Mouse (Mus musculus) forebrain, embryonic 16.5 days (tissue): ENCODE results near the gene Map3k20. TPM values are rescaled to one million over a fixed set of nuclear protein-coding genes. Genes with fewer than 3 reads are reported as not detected.

Experiments
- ATAC-seq: fragments of 200-750 bp; cut with Nextera tagmentation; 2 replicates; pipeline ENCODE4 v1.8.0; 2017; ENCODE audit warnings: mild to moderate bottlenecking, moderate library complexity
- H3K27ac ChIP-seq: fragments of 300-500 bp; sonication (generic); 2 replicates; pipeline ENCODE4 v1.5.1; 2014; ENCODE audit warnings: low read length, control low read depth
- H3K27me3 ChIP-seq: fragments of 300-500 bp; sonication (generic); replicated peaks from 2 replicates; pipeline ENCODE4 v1.6.1; 2014; ENCODE audit warnings: low read length; ENCODE audit not compliant: control insufficient read depth, insufficient read depth
- H3K36me3 ChIP-seq: fragments of 300-500 bp; sonication (generic); 2 replicates; pipeline ENCODE4 v1.6.1; 2014; ENCODE audit not compliant: control insufficient read depth, insufficient read depth
- H3K4me1 ChIP-seq: fragments of 300-500 bp; sonication (generic); replicated peaks from 2 replicates; pipeline ENCODE4 v1.6.1; 2014; ENCODE audit warnings: low read length; ENCODE audit not compliant: control insufficient read depth, insufficient read depth
- H3K4me2 ChIP-seq: fragments of 300-500 bp; sonication (generic); 2 replicates; pipeline ENCODE4 v1.6.1; 2014; ENCODE audit warnings: mild to moderate bottlenecking, low read length, control low read depth
- H3K4me3 ChIP-seq: fragments of 300-500 bp; sonication (generic); replicated peaks from 2 replicates; pipeline ENCODE4 v1.5.1; 2014; ENCODE audit warnings: mild to moderate bottlenecking, low read length, control low read depth
- H3K9ac ChIP-seq: fragments of 300-500 bp; sonication (generic); replicated peaks from 2 replicates; pipeline ENCODE4 v1.6.1; 2014; ENCODE audit warnings: low read depth, low read length, control low read depth
- H3K9me3 ChIP-seq: fragments of 300-500 bp; sonication (generic); 2 replicates; pipeline ENCODE4 v1.6.1; 2016; ENCODE audit warnings: low read length; ENCODE audit not compliant: control insufficient read depth
- WGBS: fragments of 180-500 bp; shearing (Covaris S2); extraction: QIAGEN DNeasy Blood & Tissue Kit; methylation state at CpG from one replicate; pipeline ENCODE4 v1.1.7; 2014; 5-methylcytosine and 5-hydroxymethylcytosine counted together
- polyA plus RNA-seq: library from polyadenylated mRNA; unstranded; fragments of >200 nt; fragmentation: Nextera tagmentation; extraction: Ambion mirVana; gene quantifications from 2 replicates; pipeline ENCODE4 v1.2.1, GENCODE M21; 2015

Map3k20 gene
- polyA plus RNA-seq, 1 experiment from 2014 or later, result 4.2 TPM

DNA sequence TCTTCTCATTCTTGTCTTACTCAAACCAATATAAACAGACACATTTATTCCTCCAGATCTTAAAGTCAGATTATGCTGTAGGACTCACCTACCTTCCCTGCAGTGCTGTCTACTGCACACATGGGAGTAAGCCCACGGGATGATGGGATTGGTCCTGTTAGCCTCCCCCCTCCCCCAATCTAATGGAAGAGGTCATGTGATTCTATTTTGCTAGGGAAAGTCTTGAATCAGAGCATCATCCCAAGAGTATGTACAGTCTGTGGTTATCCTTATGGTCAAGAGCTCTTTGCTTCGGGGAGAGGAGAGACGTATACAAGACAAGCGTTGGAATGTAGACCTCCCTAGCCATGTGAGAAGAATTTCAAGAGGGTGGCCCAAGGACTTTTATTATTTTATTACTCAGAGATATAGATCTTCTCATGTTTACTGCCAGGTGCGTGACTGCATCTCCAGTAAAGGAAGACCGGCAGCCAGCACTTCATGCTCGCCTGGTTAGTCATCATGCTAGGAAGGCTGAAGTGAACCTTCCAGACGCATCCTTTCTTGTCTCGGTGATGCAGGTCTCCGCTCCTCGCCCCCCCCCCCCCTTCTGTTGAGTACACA lies 3.6 kb downstream of the Map3k20 start:
- Histone ChIP-seq H3K27me3 (peaks cover 1% of the 10 kb centered on the region; the same call in 1 of the 2 replicates), H3K27ac (no peak overlapping the region), H3K9ac (no peak overlapping the region), H3K4me3 (no peak overlapping the region), H3K9me3 (no peaks in the 10 kb centered on the region), H3K4me1 (peaks cover 7% of the 10 kb centered on the region; the same call in 1 of the 2 replicates), H3K36me3 (no peaks in the 10 kb centered on the region), H3K4me2 (no peak overlapping the region)
- 84% methylated on average over 11 of the region's 11 CpGs for WGBS
- ATAC-seq, result no peak

DNA sequence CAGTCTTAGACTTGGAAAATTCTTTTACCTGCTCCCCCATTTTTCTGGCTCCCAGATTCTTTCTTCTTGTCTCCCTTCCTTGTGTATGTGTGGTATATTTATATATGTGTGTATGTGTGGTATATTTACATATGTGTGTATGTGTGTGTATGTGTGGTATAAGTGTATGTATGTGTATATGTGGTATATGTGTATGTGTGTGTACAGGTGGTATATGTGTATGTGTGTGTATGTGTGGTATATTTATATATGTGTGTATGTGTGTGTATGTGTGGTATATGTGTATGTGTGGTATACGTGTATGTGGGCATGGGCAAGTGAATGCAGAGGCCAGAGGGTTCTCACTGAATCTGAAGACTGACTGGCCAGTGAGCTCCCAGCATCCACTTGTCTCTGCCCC lies 5.7 kb downstream of the Map3k20 start:
- Histone ChIP-seq H3K9ac (no peak overlapping the region), H3K9me3 (no peaks in the 10 kb centered on the region), H3K36me3 (no peaks in the 10 kb centered on the region), H3K27ac (no peak overlapping the region), H3K4me2 (no peak overlapping the region), H3K4me3 (no peak overlapping the region), H3K4me1 (0 out of 2 replicates have a peak, but pooled peaks cover 3% of the 10 kb centered on the region), H3K27me3 (no peaks in the 10 kb centered on the region)
- WGBS, result 100% methylated on average over 1 of the region's 1 CpGs
- no peak for ATAC-seq

DNA sequence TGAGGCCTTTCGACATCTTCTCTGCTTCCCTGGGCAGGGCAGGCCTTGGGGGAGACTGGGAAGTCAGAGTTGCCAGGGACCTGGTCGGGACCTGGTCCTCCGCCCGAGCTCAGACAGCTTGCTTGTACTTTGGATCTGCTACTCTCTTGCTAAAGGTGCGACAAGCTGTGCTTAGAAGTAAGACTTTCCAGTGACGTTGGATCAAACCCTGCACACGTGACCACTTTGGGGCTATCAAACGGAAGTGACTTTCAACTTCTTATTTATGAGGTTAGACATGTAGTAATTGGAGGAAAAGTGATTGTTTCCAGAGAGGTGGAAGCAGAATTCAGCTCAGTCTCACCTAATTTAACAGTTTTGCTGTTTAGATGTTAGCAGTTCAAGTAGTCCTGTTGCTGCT lies 7.1 kb downstream of the Map3k20 start:
- Histone ChIP-seq H3K27ac (no peak overlapping the region), H3K4me2 (no peak overlapping the region), H3K9ac (no peak overlapping the region), H3K36me3 (no peaks in the 10 kb centered on the region), H3K27me3 (no peaks in the 10 kb centered on the region), H3K4me1 (no peaks in the 10 kb centered on the region), H3K9me3 (no peaks in the 10 kb centered on the region), H3K4me3 (no peak overlapping the region)
- no peak for ATAC-seq
- 89% methylated on average over 8 of the region's 8 CpGs for WGBS

DNA sequence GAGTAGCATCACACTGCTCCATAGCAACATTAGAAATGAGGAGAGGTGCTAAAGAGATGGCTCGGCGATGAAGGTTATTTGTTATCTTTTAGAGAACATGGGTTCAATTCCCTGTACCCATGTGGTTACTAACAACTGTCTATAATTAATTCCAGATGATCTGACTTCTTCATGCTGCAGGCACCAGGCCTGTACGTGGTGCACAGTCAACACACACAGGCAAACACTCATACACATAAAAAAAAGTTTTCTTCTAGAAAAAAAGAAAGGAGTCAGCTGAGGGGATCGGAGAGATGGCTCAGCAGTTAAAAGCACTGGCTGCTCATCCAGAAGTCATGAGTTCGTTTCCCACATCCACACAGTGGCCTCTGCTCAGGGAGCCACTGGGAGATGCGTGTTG lies 9.6 kb downstream of the Map3k20 start:
- H3K27ac ChIP-seq, result no peak overlapping the region
- WGBS, result 83% methylated on average over 6 of the region's 6 CpGs
- no peaks in the 10 kb centered on the region for H3K27me3 ChIP-seq
- H3K9me3 ChIP-seq, result no peaks in the 10 kb centered on the region
- no peak overlapping the region for H3K9ac ChIP-seq
- H3K4me2 ChIP-seq, result no peak overlapping the region
- no peak overlapping the region for H3K4me3 ChIP-seq
- H3K4me1 ChIP-seq, result no peaks in the 10 kb centered on the region
- no peak for ATAC-seq
- H3K36me3 ChIP-seq, result no peaks in the 10 kb centered on the region

DNA sequence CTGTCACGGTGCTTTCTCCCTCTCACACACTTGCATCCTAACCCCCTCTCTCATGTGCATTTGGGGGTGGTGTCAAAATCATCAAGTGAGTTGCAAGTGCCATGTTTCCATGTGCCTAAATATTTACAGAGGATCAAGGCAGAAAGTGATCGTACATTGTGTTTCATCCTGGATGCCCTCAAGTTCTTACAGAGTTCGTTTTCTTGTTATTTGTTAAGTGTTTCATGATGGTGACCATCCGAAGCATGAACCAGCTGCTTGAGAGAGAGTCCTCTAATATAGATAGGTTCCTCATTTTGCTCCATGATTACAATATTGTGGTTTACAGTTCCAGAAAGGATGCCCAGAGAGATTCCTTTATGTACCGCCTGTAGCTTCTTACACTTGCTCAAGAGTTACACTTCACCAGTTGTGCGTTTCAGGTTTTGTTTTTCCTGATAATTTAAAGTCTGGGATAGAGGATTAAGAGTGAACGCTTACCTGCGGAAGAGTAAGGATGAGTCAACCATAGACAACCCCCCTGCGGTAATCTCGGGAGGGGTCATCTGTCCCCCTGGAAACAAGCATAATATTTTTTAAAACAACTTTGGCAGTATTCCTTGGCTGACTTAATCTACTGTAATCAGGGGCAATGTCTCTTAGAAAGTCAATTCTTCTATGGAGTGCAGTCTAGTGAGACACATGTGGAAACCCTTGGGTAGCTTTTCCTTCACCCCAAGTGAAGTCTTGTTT lies 11.7 kb downstream of the Map3k20 start:
- no peaks in the 10 kb centered on the region for H3K27me3 ChIP-seq
- ATAC-seq, result no peak
- H3K4me1 ChIP-seq, result no peaks in the 10 kb centered on the region
- 92% methylated on average over 10 of the region's 10 CpGs for WGBS
- no peak overlapping the region for H3K27ac ChIP-seq
- no peaks in the 10 kb centered on the region for H3K9me3 ChIP-seq
- no peak overlapping the region for H3K4me3 ChIP-seq
- H3K4me2 ChIP-seq, result no peak overlapping the region
- no peaks in the 10 kb centered on the region for H3K36me3 ChIP-seq
- no peak overlapping the region for H3K9ac ChIP-seq

DNA sequence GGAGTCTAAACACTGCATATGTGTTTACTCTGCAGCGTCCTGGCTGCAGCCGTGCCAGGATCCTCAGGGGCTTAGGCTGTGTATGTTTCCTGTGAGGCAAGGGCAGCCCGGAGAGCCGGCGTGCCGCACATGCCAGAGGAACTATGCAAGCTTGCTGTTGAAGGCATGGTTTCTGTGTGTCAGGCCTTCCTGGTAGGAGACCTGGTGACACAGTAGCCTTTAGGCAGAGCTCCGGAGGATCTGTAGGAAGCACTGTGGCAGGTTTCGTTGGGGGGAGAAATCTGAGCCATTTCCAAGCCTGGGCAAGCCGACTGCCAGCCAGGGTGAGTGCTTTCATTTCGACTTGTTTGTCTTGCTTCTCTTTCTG lies 12.3 kb downstream of the Map3k20 start:
- H3K9me3 ChIP-seq, result no peaks in the 10 kb centered on the region
- no peaks in the 10 kb centered on the region for H3K36me3 ChIP-seq
- no peaks in the 10 kb centered on the region for H3K27me3 ChIP-seq
- no peak overlapping the region for H3K9ac ChIP-seq
- no peaks in the 10 kb centered on the region for H3K4me1 ChIP-seq
- no peak overlapping the region for H3K4me3 ChIP-seq
- no peak overlapping the region for H3K27ac ChIP-seq
- H3K4me2 ChIP-seq, result no peak overlapping the region
- 84% methylated on average over 10 of the region's 10 CpGs for WGBS
- no peak for ATAC-seq

DNA sequence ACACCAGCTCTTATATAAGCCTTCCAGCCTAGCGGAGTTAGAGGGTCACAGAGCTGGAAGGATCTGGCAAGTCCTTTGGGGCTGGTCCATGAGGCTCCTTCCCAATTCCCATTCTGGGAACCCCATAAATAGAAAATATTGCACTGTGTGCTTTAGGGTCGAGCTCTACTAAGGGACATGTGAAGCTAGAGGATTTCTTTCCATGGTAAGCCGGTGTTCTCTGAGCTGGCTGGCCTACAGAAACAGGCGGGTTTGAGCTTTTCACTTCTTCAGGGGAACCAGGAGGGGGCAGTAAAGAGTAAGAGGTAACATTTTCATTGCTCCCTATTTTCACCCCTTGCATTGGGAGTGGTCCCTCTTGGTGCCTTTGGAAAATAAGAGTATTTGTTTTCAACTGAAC lies 13.0 kb downstream of the Map3k20 start:
- H3K27me3 ChIP-seq, result no peaks in the 10 kb centered on the region
- WGBS, result 56% methylated on average over 4 of the region's 4 CpGs
- H3K36me3 ChIP-seq, result no peaks in the 10 kb centered on the region
- no peak for ATAC-seq
- H3K9ac ChIP-seq, result no peak overlapping the region
- no peak overlapping the region for H3K4me3 ChIP-seq
- no peak overlapping the region for H3K27ac ChIP-seq
- no peak overlapping the region for H3K4me2 ChIP-seq
- no peaks in the 10 kb centered on the region for H3K4me1 ChIP-seq
- H3K9me3 ChIP-seq, result no peaks in the 10 kb centered on the region

DNA sequence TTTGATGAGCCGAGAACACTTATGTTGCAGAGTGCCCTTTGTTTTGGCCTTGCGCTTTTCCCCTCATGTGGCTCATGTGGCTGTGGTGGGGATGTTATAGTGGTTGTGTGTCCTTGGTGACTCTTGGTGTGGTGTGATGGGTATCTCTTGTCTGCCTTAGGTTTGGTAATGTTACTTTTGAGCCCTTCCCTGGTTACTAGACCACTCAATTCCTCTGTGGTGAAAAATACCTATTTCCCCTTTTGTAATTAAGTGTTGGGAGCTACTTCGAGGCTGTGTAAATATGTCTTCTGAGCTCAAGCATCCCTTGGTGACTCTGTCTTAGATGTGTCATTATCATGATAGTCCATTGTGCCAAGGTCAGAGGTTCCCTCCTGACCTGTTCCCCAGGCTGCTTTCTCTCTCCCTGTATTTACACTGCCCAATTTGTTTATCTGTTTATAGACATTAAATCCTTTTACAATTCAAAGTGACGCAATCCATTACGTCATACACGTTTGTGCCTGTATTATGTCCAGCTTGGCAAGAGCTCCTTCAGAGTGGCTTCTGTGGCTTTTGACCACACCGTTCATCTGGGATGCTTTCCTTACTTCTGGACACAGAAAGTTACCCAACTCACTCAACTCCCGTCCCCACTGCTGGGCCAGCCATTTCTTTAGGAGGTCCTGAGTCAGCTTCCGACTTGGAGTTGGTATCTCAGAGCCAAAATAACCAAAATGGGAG lies 15.9 kb downstream of the Map3k20 start:
- H3K4me1 ChIP-seq, result no peaks in the 10 kb centered on the region
- no peak overlapping the region for H3K27ac ChIP-seq
- WGBS, result 88% methylated on average over 9 of the region's 9 CpGs
- H3K4me3 ChIP-seq, result no peak overlapping the region
- H3K27me3 ChIP-seq, result no peaks in the 10 kb centered on the region
- no peaks in the 10 kb centered on the region for H3K9me3 ChIP-seq
- H3K36me3 ChIP-seq, result no peaks in the 10 kb centered on the region
- H3K4me2 ChIP-seq, result no peak overlapping the region
- no peak overlapping the region for H3K9ac ChIP-seq
- ATAC-seq, result no peak

DNA sequence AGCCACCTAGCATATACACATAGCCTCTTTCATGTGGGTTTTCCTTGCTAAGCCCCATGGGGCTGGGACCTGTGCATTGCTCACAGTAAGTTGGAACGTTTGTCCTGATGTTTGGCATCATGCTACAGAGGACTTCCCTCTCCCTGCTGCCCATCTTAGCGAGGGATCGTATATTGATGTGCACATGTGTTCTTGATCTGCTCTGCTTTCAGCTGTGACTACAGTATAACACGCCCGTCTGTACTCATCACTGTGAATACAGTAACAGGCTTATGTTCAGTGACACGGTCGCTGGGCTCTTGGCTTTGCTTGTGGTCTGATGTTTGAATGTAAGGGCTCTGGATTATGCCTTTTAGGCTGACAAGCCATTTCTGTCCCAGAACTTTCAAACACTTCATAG lies 20.3 kb downstream of the Map3k20 start:
- Histone ChIP-seq H3K27ac (no peak overlapping the region), H3K9ac (no peak overlapping the region), H3K4me3 (no peak overlapping the region), H3K4me2 (no peak overlapping the region), H3K27me3 (no peaks in the 10 kb centered on the region), H3K36me3 (no peaks in the 10 kb centered on the region), H3K9me3 (no peaks in the 10 kb centered on the region), H3K4me1 (no peaks in the 10 kb centered on the region)
- no peak for ATAC-seq
- WGBS, result 93% methylated on average over 7 of the region's 7 CpGs
